In genomic region chr3:127293479-127293874, GRCm38 (mm10) we compare ENCODE assay signal across 9 mouse cellular contexts.
DNase-seq lines count a peak whose midpoint lies in the region.
"Had no signal": no experiment of that assay in that cellular context is flagged by ENCODE, and none has a peak within 500 bp of the region (broad histone marks: within the 10 kb centered on the region; RNA-seq: fewer than 3 reads in every experiment).

No protein-coding gene starts in this region.

- intact Hi-C loops in heart, postnatal 14 days (cut with DNase I) = no loop called here

- peak; percentile 63 to 71 for DNase-seq in cerebellum, postnatal 14 days
- peak; percentile 82 to 95 for DNase-seq in frontal cortex, postnatal 36 days (ENCODE audit: low spot score in 2 of 2)
- DNase-seq in left cerebral cortex, adult 8-10 months (ENCODE audit: low spot score in 2 of 2) = peak; percentile 49 to 90
- peak; percentile 73 for DNase-seq in retina, postnatal 1 day
- DNase-seq in yolk sac, embryonic 10.5 days (ENCODE audit: low spot score) = no peak
- no peak for DNase-seq in c-Kit-positive CD71-positive TER-119-positive erythroid progenitor cells, embryonic 14.5 days (ENCODE audit: low spot score)
- no peak for DNase-seq in ovary, postnatal 36 days (ENCODE audit: low spot score)
- DNase-seq in heart, postnatal 14 days = no peak
- DNase-seq: lung, adult 18-20 months had no signal

Comparison
In these comparisons a context has a peak if more than half of its experiments do, and no peak if none do; other contexts are left out.
1. DNase-seq: peak in cerebellum, postnatal 14 days (2 of 2), frontal cortex, postnatal 36 days (2 of 2), left cerebral cortex, adult 8-10 months (2 of 2) and retina, postnatal 1 day (single experiment); none in yolk sac, embryonic 10.5 days (single experiment), c-Kit-positive CD71-positive TER-119-positive erythroid progenitor cells, embryonic 14.5 days (single experiment), ovary, postnatal 36 days (single experiment) and heart, postnatal 14 days (0 of 2).